8 mouse cellular contexts compared by ENCODE assay signal in genomic region chr15:103182166-103182790, GRCm38 (mm10). TPM values are rescaled to one million over a fixed set of nuclear protein-coding genes. Genes with fewer than 3 reads are reported as not detected.
DNase-seq lines count a peak whose midpoint lies in the region; ATAC-seq and TF ChIP-seq lines count a peak whose summit lies in the region.

No protein-coding gene starts in this region.

- H3K9ac ChIP-seq in heart, embryonic 15.5 days, result no peak overlapping the region
- H3K9ac ChIP-seq in liver, postnatal 0 days (replicated peaks), result no peak overlapping the region
- H3K9ac ChIP-seq in neural tube, embryonic 13.5 days, result peak overlapping the region; percentile 38; the same call in 1 of the 2 replicates

- H3K4me2 ChIP-seq in heart, embryonic 15.5 days, result peak overlapping the region; percentile 82
- peak overlapping the region; percentile 86 for H3K4me2 ChIP-seq in liver, postnatal 0 days (ENCODE audit: low read depth, low read length)
- peak overlapping the region; percentile 54 for H3K4me2 ChIP-seq in neural tube, embryonic 13.5 days

- peak; percentile 100 for TF ChIP-seq CTCF in liver, postnatal 0 days (IDR thresholded peaks at IDR 0.05; ENCODE audit: low read depth)

- H3K9me3 ChIP-seq in forebrain, embryonic 10.5 days, result no peaks in the 10 kb centered on the region
- no peaks in the 10 kb centered on the region for H3K9me3 ChIP-seq in heart, embryonic 15.5 days (replicated peaks)
- no peaks in the 10 kb centered on the region for H3K9me3 ChIP-seq in liver, postnatal 0 days (ENCODE audit: low read length)
- no peaks in the 10 kb centered on the region for H3K9me3 ChIP-seq in neural tube, embryonic 13.5 days

- TF ChIP-seq EP300 in liver, postnatal 0 days (IDR thresholded peaks at IDR 0.05; ENCODE audit: low read depth), result no peak

- peak overlapping the region; percentile 41 for H3K4me3 ChIP-seq in forebrain, embryonic 10.5 days
- H3K4me3 ChIP-seq in heart, embryonic 15.5 days, result peak overlapping the region; percentile 47
- peak overlapping the region; percentile 42 for H3K4me3 ChIP-seq in liver, postnatal 0 days (ENCODE audit: low read depth, low read length)
- peak overlapping the region; percentile 22 for H3K4me3 ChIP-seq in neural tube, embryonic 13.5 days

- H3K27ac ChIP-seq in forebrain, embryonic 10.5 days, result no peak overlapping the region
- no peak overlapping the region for H3K27ac ChIP-seq in heart, embryonic 15.5 days
- H3K27ac ChIP-seq in liver, postnatal 0 days (ENCODE audit: low read depth), result no peak overlapping the region
- no peak overlapping the region for H3K27ac ChIP-seq in neural tube, embryonic 13.5 days (replicated peaks)

- ATAC-seq in heart, embryonic 15.5 days (replicated peaks; ENCODE audit: insufficient number of reproducible peaks, insufficient read depth, low FRiP score, low read depth), result peak; percentile 54
- peak; percentile 75 for ATAC-seq in liver, postnatal 0 days
- peak; percentile 28; the same call in 1 of the 2 replicates for ATAC-seq in neural tube, embryonic 13.5 days (ENCODE audit: low read depth)

- H3K36me3 ChIP-seq in forebrain, embryonic 10.5 days (replicated peaks), result no peaks in the 10 kb centered on the region
- H3K36me3 ChIP-seq in heart, embryonic 15.5 days, result no peaks in the 10 kb centered on the region
- H3K36me3 ChIP-seq in liver, postnatal 0 days (replicated peaks; ENCODE audit: insufficient read depth, low read length), result no peaks in the 10 kb centered on the region
- no peaks in the 10 kb centered on the region for H3K36me3 ChIP-seq in neural tube, embryonic 13.5 days

- peaks cover 33% of the 10 kb centered on the region for H3K4me1 ChIP-seq in forebrain, embryonic 10.5 days
- peaks cover 26% of the 10 kb centered on the region for H3K4me1 ChIP-seq in heart, embryonic 15.5 days (replicated peaks)
- H3K4me1 ChIP-seq in liver, postnatal 0 days (ENCODE audit: insufficient read depth), result peaks cover 24% of the 10 kb centered on the region
- H3K4me1 ChIP-seq in neural tube, embryonic 13.5 days (replicated peaks), result peaks cover 47% of the 10 kb centered on the region

- H3K27me3 ChIP-seq in forebrain, embryonic 10.5 days (ENCODE audit: poor library complexity, severe bottlenecking), result peaks cover 83% of the 10 kb centered on the region
- peaks cover 64% of the 10 kb centered on the region for H3K27me3 ChIP-seq in heart, embryonic 15.5 days
- H3K27me3 ChIP-seq in liver, postnatal 0 days (ENCODE audit: insufficient read depth, low read length), result peaks cover 51% of the 10 kb centered on the region
- no peaks in the 10 kb centered on the region; the same call in 1 of the 2 replicates for H3K27me3 ChIP-seq in neural tube, embryonic 13.5 days

- DNase-seq in CD8-positive naive resting alpha-beta T cell, adult 2 months (ENCODE audit: low read depth in 2 of 2, low spot score in 2 of 2), result peak; percentile 79 to 80
- peak; percentile 83 for DNase-seq in brain, adult 2 months (ENCODE audit: low read depth, low spot score)
- DNase-seq in forebrain, embryonic 10.5 days (ENCODE audit: extremely low spot score, low spot score), result peak; percentile 82
- peak; percentile 90 for DNase-seq in kidney, postnatal 14 days
- DNase-seq in liver, postnatal 0 days, result peak; percentile 89
- DNase-seq in testis, postnatal 14 days (ENCODE audit: low spot score), result peak; percentile 83

- WGBS in forebrain, embryonic 10.5 days, result 2% methylated on average over 41 of the region's 48 CpGs
- WGBS in heart, embryonic 15.5 days, result 1% methylated on average over 23 of the region's 48 CpGs
- under 1% methylated on average over 43 of the region's 48 CpGs for WGBS in liver, postnatal 0 days (ENCODE audit: insufficient replicate concordance)
- WGBS in neural tube, embryonic 13.5 days, result 2% methylated on average over 38 of the region's 48 CpGs

RNA-seq across cellular contexts. Expression of gene Smug1, which starts 15.4 kb away (rescaled TPM):
- polyA plus RNA-seq in forebrain, embryonic 10.5 days (2016; fragmentation: Nextera tagmentation; extraction: Ambion mirVana), result 21.7 and 21.8 TPM in 2 replicates
- polyA plus RNA-seq in heart, embryonic 15.5 days (2015; fragmentation: Nextera tagmentation; extraction: Ambion mirVana), result 14.1 and 16.8 TPM in 2 replicates
- 3.6 and 3.8 TPM in 2 replicates for polyA plus RNA-seq in liver, postnatal 0 days (2015; fragmentation: Nextera tagmentation; extraction: Ambion mirVana)
- polyA plus RNA-seq in neural tube, embryonic 13.5 days (2015; fragmentation: Nextera tagmentation; extraction: Ambion mirVana), result 36.1 and 41.0 TPM in 2 replicates

RNA-seq across cellular contexts. Expression of gene Cbx5, which starts 57.3 kb away (rescaled TPM):
- polyA plus RNA-seq in forebrain, embryonic 10.5 days (2016; fragmentation: Nextera tagmentation; extraction: Ambion mirVana), result 212 and 221 TPM in 2 replicates
- polyA plus RNA-seq in heart, embryonic 15.5 days (2015; fragmentation: Nextera tagmentation; extraction: Ambion mirVana), result 80.0 and 84.2 TPM in 2 replicates
- 19.0 and 23.3 TPM in 2 replicates for polyA plus RNA-seq in liver, postnatal 0 days (2015; fragmentation: Nextera tagmentation; extraction: Ambion mirVana)
- polyA plus RNA-seq in neural tube, embryonic 13.5 days (2015; fragmentation: Nextera tagmentation; extraction: Ambion mirVana), result 104 and 116 TPM in 2 replicates

RNA-seq across cellular contexts. Expression of gene Hnrnpa1, which starts 58.0 kb away (rescaled TPM):
- polyA plus RNA-seq in forebrain, embryonic 10.5 days (2016; fragmentation: Nextera tagmentation; extraction: Ambion mirVana), result 1,920 and 1,979 TPM in 2 replicates
- 367 and 376 TPM in 2 replicates for polyA plus RNA-seq in heart, embryonic 15.5 days (2015; fragmentation: Nextera tagmentation; extraction: Ambion mirVana)
- 126 and 151 TPM in 2 replicates for polyA plus RNA-seq in liver, postnatal 0 days (2015; fragmentation: Nextera tagmentation; extraction: Ambion mirVana)
- 784 and 805 TPM in 2 replicates for polyA plus RNA-seq in neural tube, embryonic 13.5 days (2015; fragmentation: Nextera tagmentation; extraction: Ambion mirVana)
